Mouse (Mus musculus): ENCODE data around the gene Aaed1.
A peak's percentile ranks its signal among the peaks of the same experiment; 100 is the strongest.

The Aaed1 gene

GRCm38 (mm10) chr13:64312024-64312915, at the start of gene Aaed1:
TSS of gene Aaed1 (minus strand) at chr13:64312710.
- peak; percentile 92 for DNase-seq (ENCODE audit: low spot score)

DNA sequence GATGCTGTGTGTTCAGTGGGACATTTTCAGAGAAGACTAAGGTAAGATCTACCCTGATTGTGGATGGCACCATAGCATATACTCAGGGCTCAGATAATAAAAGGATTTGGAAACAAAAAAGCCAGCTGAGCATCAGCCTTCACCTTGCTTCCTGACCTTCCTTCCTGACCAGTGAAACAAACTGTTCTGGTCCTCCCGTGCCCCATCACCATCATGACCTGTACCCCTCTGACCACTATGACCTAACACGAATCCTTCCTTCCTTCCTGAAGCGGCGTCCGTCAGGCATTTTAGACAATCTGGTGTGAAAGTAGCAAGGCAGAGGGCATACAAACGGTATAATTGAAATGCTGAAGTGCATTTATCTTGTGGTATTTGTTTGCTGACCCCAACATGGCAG, 49.6 kb upstream of the Aaed1 start:
- DNase-seq (ENCODE audit: low spot score) = no peak

GRCm38 (mm10) chr13:64361020-64361419, 48.5 kb upstream of the Aaed1 start:
- DNase-seq (ENCODE audit: low spot score) = no peak

DNA sequence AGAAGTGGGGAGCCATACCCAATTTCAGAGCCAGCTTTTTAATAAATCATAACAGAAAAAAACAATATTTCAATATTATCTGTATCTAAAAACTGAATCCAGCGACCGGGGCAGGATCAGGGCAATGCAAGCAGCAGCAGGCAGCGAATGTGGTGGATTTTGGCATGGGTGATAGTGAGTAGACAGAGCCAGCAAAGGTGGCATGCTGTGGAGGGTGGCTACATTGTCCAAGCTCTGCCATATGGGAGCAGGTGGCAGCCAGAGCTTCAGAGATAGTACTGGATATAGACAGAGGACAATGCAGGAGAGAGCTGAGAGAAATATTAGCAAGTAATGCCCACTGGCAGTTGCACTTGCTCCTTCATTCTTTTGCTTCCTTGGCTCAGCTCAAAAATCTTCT, 47.2 kb upstream of the Aaed1 start:
- DNase-seq (ENCODE audit: low spot score) = no peak

DNA sequence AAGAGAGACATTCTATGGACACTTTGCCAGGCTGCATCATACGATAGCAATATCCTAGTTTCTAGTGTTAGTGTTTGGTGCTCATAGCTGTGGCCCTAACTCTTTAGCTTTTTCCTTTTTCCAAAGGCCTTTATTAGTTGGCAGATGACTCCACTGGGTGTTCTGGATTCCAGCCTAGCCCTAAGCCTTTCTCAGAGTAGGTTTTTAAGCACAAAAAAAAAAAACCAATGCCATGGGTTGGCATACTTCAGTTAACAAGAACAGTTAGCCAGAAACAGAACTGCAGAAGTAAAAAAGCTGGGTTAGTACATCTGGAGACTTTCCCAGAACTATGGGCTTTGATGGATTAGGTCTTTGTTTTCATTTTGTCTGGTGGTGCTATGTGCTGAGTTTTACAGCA, 46.0 kb upstream of the Aaed1 start:
- DNase-seq (ENCODE audit: low spot score) = no peak

DNA sequence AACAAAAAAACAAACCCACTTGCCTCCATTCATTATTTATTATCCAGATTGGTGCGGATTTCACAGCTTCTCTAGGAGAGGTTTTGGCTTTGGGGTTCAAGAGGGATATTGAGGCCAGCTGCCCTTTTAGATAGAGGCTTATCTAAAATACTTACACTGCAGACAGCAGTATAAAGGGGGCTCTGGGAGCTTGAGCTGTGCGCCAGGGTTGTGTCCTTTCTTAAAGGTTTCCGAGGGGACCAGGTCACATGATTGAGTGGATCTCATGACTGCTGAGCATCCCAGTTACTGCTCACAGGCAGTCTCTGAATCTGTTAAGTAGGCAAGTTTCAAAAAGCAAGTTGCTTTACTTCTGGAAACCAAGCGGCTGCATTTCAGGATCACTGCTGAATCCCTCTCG, 44.9 kb upstream of the Aaed1 start:
- no peak for DNase-seq (ENCODE audit: low spot score)

- DNase-seq (ENCODE audit: low spot score) = no peak
Measured at GRCm38 (mm10) chr13:64349474-64349873, 37.0 kb upstream of the Aaed1 start.

DNA sequence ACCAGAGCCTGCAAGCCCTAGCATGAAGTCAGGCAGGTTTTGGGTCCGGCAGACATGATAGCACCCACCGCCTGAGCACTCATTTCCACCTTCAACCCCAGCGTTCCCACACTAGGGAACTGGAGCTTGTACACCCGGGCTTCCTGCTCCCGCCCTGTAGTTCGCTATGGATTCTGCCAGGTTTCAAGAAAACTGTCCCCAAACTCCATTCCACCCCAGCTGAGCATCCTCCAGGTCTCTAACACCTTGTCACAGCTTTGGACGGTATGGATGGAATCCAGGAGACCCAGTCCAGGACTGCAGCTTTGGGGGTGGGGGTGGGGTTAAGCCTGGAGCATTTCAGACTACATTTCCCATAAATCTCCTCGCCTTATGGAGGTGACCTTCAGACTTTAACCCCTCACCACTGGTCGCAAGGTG, 31.6 kb upstream of the Aaed1 start:
- DNase-seq (ENCODE audit: low spot score) = peak; percentile 23

GRCm38 (mm10) chr13:64343598-64343997, 31.1 kb upstream of the Aaed1 start:
- no peak for DNase-seq (ENCODE audit: low spot score)

DNA sequence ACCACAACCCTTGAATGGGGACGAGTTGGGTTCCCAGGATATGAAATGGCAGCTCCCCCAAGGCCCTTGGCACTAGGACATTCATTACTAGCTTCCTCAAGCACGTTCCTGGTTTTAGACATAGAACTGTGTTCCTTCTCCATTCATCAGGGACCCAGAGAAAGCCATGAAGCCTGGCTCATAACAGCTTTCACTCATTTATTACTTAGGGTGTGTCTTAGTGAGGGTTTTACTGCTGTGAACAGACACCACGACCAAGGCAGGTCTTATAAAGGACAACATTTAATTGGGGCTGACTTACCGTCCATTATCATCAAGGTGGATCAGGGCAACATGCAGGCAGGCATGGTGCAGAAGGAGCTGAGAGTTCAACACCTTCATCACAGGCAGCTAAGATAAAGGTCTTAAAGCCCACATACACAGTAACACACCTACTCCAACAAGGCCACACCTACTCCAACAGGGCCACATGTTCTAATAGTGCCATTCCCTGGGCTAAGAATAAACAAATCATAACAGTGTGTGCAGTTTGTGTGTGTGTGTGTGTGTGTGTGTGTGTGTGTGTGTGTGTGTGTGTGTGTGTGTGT, 23.1 kb upstream of the Aaed1 start:
- DNase-seq (ENCODE audit: low spot score) = no peak

- no peak for DNase-seq (ENCODE audit: low spot score)
Measured at GRCm38 (mm10) chr13:64333102-64333501, 20.6 kb upstream of the Aaed1 start.

- DNase-seq (ENCODE audit: low spot score) = no peak
Measured at GRCm38 (mm10) chr13:64332321-64332720, 19.8 kb upstream of the Aaed1 start.

- DNase-seq (ENCODE audit: low spot score) = no peak
Measured at GRCm38 (mm10) chr13:64322561-64323281, 10.2 kb upstream of the Aaed1 start.

- peak; percentile 10 for DNase-seq (ENCODE audit: low spot score)
Measured at GRCm38 (mm10) chr13:64320334-64320733, 7.8 kb upstream of the Aaed1 start.

GRCm38 (mm10) chr13:64319782-64320181, 7.3 kb upstream of the Aaed1 start:
- no peak for DNase-seq (ENCODE audit: low spot score)

GRCm38 (mm10) chr13:64318355-64318754, 5.8 kb upstream of the Aaed1 start:
- DNase-seq (ENCODE audit: low spot score) = no peak

DNA sequence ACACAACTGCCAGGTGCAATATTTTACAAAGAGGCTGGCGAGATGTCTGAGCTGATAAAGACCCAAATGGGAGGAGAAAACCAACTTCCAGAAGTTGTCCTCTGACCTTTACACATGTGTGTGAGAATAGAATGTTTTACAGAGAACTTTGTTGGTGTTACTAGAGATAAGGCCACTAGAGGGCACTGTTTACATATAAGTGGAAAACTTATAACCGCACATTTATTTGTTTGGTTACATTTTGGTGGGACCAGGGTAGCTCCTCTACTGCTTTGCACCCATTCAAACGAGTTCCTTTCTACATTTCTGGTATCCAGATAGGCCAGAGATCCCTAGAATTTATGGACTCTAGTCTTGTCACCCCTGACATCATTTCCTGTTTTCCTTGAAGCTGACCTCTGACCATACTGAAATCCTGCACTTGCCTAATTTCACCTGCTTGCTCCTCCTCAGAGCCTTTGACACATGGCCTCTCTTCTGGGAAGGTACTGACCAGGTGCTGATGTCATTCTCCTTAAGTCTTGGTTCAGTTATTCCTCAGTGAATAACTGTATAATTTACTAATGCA, 3.1 kb upstream of the Aaed1 start:
- DNase-seq (ENCODE audit: low spot score) = peak; percentile 66

- no peak for DNase-seq (ENCODE audit: low spot score)
Measured at GRCm38 (mm10) chr13:64314041-64314440, 1.5 kb upstream of the Aaed1 start.

DNA sequence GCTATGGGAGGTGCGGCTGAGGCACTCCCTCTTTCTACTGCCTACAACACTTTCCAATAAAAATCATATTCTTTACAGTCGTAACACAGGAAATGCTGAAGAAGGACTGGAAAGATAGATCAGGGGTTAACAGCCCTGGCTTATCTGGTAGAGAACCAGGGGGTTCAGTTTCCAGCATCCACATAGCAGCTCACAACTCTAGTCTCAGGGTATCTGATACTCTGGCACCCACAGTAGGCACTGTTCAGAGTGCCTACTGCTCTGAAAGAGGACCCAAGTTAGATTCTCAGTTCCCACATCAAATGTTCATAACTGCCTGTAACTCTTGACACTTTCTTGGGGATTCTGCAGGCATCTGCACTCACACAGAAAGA, 393 bp upstream of the Aaed1 start:
- DNase-seq (ENCODE audit: low spot score) = no peak

- peak; percentile 43 for DNase-seq (ENCODE audit: low spot score)
Measured at GRCm38 (mm10) chr13:64311266-64311665, 1.2 kb downstream of the Aaed1 start.

GRCm38 (mm10) chr13:64310585-64310984, 1.9 kb downstream of the Aaed1 start:
- DNase-seq (ENCODE audit: low spot score) = no peak

GRCm38 (mm10) chr13:64309842-64310241, 2.7 kb downstream of the Aaed1 start:
- no peak for DNase-seq (ENCODE audit: low spot score)

GRCm38 (mm10) chr13:64309036-64309435, 3.5 kb downstream of the Aaed1 start:
- no peak for DNase-seq (ENCODE audit: low spot score)

All from lung, postnatal 25 days (tissue).